Mouse (Mus musculus) ES-Bruce4 (cell line): ENCODE measurements around the gene Crabp2.

Experiments
- CTCF ChIP-seq: IDR thresholded peaks from one replicate; pipeline ENCODE4 v1.8.1; 2011; ENCODE audit warnings: low read depth, low read length
- EP300 ChIP-seq: IDR thresholded peaks from 2 replicates; pipeline ENCODE4 v1.6.1; 2011; ENCODE audit warnings: low read depth, low read length; ENCODE audit not compliant: insufficient read depth
- POLR2A ChIP-seq: IDR thresholded peaks from one replicate; pipeline ENCODE4 v1.8.1; 2011; ENCODE audit warnings: low read length; ENCODE audit not compliant: insufficient read depth

DNA sequence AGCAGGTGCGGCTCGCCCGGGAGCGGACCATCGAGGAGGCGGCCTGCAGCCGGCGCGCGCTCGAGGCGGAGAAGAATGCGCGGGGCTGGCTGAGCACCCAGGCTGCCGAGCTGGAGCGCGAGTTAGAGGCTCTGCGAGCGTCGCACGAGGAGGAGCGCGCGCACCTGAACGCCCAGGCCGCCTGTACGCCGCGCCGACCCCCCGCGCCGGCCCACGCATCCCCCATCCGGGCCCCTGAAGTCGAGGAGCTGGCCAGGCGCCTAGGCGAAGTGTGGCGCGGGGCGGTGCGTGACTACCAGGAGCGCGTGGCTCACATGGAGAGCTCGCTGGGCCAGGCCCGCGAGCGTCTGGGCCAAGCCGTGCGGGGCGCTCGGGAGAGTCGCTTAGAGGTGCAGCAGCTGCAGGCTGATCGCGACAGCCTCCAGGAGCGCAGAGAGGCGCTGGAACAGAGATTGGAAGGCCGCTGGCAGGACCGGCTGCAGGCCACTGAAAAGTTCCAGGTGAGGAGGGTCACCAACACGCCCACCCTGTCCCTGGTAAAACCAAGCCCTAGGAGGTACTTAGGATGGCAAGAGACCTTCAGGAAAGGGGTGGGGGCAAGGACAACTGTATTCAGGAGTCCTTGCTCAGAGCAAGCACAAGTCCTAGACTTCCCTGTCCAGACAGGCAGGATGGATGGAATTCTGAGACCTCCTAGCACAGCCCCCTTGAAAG lies 23.2 kb downstream of the Crabp2 start:
- no peak for TF ChIP-seq CTCF
- TF ChIP-seq POLR2A, result no peak
- TF ChIP-seq EP300, result no peak
